Mouse (Mus musculus) gastrocnemius, postnatal 14 days (tissue): ENCODE results near the gene Amdhd2. TPM values are rescaled to one million over a fixed set of nuclear protein-coding genes. Genes with fewer than 3 reads are reported as not detected.
"Not testable (repeated sequence)": the region's sequence is repeated elsewhere in the genome, so short reads cannot be mapped to it uniquely, and the experiment has no call there.

Experiments
- DNase-seq: peaks from one replicate; pipeline ENCODE4 v3.0.0; 2021; ENCODE audit warnings: mixed read lengths
- intact Hi-C: fragments of 180-260 bp; cut with DNase I; formaldehyde crosslinking; loops from one replicate; pipeline ENCODE4 v1.15.1; 2025; ENCODE audit warnings: low total_unique reads
- total RNA-seq, 2 experiments: library from RNA; stranded (reverse); gene quantifications; 2 replicates each; pipeline ENCODE4 v1.2.3; 2021

Gene Amdhd2
- total RNA-seq, 2 experiments from 2014 or later = 9.5 to 13.5 TPM

DNA sequence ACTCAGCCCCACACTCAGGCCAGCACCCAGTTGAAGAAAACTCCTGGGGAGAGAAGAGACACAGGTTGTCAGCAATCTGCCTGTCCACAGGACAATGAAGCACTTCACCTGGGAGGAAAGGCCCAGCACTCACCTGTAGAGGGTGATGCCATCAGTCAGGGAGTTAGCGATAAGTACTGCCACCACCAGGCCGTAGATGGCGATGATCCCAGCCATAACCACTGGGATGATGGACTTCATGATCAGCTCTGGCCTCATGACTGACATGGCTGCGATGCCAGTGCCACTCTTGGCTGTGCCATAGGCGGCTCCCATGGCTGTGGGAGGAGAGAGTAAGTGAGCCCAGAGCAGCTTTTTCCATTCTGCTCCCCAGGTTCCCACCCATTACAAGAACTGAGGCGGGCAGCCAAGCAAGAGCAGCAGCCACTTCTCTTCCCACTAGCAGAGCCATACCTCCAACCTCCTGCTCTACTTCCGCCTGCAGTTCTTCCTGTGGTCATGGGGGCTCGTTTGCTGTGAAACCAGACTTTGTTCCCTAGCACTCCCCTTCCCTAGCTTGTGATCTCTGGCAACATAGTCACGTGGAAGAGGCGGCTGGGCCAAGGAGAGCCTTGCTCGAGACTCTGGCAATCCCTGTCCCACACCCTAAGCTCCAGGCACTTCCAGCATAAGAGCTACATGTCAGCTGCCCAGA, 1.1 kb upstream of the Amdhd2 start:
- intact Hi-C loops = no loop called here

DNA sequence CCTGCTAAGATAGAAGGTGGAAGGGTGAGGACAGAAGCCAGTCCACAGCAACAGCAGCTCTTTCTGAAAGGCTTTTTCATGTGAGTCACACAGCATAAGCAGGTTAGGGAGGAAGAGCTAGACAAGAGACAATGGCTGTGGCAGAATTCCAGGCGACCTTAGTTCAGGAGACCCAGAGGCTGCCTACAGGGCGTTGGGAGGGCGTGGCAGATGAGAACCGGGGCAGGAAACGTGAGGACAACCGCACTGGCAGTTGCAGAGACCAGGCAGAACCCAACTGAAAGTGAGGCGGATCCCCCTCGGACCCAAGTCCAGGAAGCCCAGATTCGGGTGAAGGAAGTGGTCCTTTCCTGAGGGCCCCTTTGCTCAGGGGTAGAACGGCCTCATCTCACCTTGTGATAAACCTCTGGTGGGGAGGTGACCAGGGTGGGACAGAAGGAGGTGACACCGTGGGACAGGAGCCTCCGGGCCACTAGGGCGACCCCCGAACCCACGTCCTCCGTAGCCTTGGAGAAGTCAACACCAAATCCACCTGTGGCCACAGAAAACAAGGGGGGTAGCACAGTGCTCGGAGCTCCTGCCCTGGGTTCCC, 886 bp downstream of the Amdhd2 start:
- intact Hi-C loops = no loop called here
- DNase-seq = no peak

More for the DNA sequence above, 1.1 kb upstream of the Amdhd2 start:
- DNase-seq = no peak

DNA sequence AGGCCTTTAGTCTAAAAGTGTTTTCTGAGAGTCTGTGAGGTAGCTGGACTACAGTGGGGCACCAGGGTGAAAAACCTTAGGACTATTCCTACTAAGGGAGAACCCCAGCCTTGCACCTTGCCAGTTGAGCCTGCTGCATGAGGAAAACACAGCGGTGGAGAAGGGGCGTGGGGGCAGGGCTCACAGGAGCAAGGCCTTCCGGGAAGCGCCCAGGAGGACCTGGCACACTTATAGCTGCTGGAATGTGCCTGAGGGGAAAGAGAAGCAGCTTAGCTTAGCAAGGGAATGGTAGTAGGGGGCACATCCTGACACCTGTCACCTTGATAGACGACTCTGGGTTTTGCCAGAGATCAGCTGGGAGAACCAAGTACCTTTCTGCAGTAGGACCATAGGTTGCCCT, 2.1 kb downstream of the Amdhd2 start:
- intact Hi-C loops = no loop called here
- DNase-seq = no peak

DNA sequence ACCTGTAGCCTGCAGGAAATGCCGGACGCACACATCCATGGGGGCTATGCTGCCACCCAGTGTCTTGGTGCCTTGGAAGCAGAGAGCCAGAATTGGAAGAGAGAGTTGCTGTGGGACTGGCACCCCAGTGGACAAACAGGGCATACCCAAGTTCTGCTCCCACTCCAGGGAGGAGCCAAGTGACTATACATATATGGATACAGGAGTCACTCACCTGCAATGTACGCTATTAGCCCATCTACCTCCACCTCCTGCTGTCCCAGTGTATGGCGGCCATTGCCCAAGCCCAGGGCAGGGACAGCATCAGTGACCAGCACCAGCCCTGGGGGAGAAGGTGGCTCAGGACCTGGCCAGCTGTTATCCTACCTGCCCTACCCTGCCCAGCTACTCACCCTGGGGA, 6.0 kb downstream of the Amdhd2 start:
- no peak for DNase-seq
- intact Hi-C loops = loop anchor here (5.0 kb wide), 1 partner anchor 230 kb away; no protein-coding TSS in a partner anchor

DNA sequence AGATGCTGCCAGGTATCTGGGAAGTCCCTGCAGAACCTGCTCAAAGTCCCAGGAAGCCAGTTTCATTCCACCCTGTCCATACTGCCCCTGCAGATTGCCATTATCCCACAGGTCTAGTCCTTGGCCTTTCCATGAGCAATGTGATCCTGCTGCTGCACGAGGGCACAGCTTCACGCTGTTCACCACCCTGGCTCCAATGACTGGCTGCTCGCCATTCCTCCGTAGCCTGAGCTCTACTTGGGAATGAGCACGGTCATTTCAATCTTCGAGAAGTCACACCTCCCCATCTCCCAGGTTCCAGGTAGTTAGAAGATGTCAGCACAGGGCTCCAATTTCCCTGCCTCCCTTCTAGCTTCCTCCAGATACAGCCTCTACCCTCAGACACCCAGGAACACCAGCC, 6.4 kb downstream of the Amdhd2 start:
- no peak for DNase-seq
- intact Hi-C loops = loop anchor here (5.0 kb wide), 1 partner anchor 230 kb away; no protein-coding TSS in a partner anchor

DNA sequence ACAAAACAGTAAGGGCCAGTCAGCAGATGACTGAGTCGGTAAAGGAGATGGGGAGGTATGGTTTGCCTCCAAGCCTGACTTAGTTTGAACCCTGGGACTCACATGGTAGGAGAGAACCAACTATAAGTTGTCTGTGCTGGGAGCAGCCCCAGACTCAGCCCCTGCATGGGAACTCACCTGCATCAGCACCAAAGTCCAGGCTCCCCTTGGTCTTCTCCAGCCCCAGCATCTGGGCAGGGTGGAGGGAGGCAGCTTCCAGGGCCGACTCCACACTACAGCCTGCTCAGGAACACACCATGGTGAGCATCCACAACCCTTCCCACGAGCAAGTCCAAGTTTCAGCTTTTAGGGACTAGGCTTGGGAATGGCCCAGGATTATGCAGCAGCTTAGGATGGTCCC, 7.2 kb downstream of the Amdhd2 start:
- no peak for DNase-seq
- intact Hi-C loops = loop anchor here (5.0 kb wide), 1 partner anchor 231 kb away; no protein-coding TSS in a partner anchor

DNA sequence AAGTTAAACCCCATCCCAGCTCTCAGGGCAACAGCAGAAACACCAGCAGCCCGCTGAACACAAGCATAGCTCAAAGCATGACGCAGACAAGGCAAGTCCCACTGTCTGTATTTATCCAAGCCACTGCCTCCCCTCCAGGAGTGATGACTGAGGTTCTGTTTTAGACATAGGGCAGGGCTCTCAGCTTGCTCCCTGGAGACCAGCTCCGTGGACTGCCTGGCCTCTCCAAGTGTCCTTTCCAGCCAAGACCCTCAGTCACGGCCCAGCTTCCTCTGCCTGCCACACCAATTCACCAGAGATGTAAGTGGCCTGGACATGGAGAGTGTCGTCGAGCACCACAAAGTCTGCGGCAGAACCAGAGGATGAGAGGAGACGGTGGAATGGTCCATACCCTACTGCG, 7.8 kb downstream of the Amdhd2 start:
- intact Hi-C loops = loop anchor here (5.0 kb wide), 1 partner anchor 232 kb away; no protein-coding TSS in a partner anchor

DNA sequence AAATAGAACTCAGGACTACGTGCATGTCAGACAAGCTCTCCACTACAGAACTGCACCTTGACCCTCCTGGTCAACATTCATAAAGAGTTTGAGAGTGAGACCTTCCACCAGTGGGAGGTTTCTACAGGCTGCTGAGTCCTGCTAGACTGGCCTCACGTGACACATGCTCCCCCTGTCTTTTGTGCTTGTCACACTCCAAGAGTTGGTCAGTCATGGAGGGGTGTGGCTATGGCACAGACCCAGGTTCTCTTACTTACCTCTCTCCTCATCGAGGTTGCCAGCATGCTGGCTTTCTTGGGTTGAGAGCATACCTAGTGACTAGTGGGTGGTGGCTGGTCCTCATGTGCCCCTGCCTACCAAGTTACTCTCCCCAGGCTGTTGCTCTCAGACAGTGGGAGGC, 9.1 kb downstream of the Amdhd2 start:
- intact Hi-C loops = no loop called here
- DNase-seq = no peak

More for the DNA sequence above, 7.8 kb downstream of the Amdhd2 start:
- no peak for DNase-seq

DNA sequence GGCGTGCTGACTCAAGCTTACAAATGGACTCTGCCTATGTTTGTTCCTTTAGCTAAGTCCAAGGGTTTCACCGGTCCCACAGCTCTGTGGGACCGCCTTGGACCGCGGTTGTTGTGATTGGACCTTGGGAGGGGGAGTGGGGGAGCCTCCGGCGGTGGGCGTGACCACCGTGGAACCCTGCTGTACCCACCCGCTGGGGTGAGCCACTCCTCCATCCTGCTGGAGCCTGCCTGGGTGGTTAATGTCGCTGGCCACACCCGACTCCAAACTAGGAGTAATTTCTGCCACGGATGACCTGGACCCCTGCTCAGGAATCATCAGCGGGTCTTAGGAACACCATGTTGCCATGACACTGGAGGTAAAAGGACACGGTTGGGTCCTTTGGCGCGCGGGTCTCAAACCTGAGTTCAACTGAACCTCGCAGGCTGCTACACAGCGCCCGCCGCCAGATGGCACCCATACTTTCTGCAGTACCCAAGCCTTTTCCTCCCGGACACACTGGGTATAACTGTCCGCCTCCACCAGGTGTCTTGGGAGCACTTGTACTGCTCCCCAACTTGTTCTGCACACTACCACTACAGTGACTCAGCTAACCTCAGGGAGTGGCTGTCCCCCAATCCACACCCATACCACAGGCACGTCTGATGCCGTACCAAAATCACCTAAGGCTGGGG, 11.5 kb downstream of the Amdhd2 start:
- DNase-seq = peak; percentile 77
- intact Hi-C loops = no loop called here

DNA sequence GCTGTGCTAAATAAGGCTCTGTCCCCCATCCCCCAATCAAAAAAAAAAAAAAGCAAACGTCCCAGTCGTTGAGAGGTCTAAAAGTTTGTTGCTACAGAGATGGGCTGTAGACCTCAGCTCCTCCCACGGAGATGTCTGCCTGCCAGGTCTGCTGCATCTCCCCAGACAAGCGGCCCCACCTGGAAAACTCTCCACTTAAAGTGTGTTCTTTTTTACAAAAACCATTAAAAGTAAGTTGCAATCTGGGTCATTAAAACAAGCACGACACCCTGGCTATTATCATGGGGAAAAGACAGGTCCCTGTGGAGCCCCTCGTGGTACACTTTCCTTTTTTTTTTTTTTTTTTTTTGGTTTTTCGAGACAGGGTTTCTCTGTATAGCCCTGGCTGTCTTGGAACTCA, 12.2 kb downstream of the Amdhd2 start:
- intact Hi-C loops = no loop called here
- no peak for DNase-seq

DNA sequence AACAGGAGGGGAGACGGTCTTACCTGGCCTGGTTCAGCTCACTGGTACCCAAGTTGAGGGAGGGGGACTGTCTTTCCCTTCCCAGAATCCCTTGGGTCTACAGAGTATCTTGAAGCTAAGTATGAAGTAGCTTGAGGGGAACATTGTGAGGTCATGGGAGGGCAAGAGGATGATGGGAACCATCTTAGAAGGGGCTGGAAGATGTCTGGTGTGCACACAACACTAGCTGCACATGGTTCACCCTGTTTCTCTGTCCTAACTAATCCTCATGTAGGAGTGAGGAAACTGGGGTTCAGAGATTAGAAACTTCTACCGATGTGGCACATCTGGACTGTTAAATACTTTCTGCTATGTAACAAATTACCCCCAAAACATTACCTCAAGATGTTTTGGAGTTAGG, 12.7 kb downstream of the Amdhd2 start, which contains the start of gene Pdpk1:
Pdpk1 (minus strand) TSS at position 101 of the 400 bp plus-strand sequence.
- intact Hi-C loops = no loop called here
- DNase-seq = no peak

DNA sequence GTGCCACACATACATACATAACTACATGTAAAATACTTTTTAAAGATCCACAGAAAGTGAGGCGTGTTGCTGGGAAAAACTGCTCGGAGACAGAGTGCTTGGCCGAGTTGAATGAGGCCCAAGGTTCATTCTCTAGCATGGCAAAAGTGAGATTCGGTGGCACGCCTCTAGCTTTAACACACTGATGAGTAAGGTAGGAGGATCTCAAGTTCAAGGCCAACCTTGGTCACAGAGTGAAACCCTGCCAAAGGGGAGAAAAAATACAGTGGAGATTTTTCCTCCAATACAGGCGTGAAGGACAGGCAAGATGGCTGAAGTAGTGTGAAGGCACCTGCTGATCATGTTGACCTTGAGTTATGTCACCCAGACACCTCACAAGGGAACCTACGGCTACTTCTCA, 14.1 kb downstream of the Amdhd2 start:
- intact Hi-C loops = no loop called here

DNA sequence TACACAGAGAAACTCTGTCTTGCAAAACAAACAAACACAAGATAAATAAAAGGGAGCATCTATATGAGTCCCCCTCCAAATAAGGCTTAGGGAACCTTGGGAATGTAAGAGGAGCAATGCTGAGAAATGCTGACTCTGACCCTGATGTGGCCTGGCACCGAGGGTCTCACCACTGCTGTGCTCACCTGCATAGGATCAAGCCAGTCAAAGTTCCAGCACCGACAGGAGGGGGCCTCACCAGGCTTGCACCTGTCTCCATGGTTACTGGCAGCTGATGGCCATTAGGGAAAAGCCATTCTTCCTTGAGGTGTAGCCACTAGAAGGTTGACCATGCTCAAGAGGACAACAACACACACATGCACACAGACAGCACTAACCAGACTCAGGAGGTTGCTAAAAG, 20.7 kb downstream of the Amdhd2 start:
- no peak for DNase-seq
- intact Hi-C loops = no loop called here

More for the DNA sequence above, 14.1 kb downstream of the Amdhd2 start:
- no peak for DNase-seq

DNA sequence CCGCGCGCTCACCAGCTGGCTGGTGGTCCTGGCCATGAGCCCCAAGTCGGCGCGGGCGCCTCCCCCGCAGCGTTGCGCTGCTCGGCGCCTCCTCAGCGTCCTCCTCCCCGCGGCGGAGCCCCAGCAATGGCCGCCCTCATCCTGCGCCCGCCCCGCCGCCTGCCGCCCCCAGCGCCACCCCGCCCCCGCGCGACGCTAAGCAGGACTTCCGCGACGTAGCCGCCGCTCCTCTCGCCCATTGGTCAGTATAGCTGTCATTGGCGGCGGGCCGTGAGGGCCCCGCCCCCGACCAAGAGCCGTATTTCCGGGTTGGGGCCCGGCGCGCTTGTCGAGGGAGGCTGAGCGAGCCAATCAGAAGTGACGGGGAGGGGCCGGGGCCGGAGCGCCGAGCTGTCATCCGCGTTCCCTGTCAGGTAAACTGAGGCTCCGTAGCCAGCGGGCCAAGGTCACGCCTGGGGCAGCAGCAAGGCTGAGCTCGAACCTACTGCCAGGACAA, 22.1 kb downstream of the Amdhd2 start:
- peak; percentile 98 for DNase-seq
- intact Hi-C loops = no loop called here

DNA sequence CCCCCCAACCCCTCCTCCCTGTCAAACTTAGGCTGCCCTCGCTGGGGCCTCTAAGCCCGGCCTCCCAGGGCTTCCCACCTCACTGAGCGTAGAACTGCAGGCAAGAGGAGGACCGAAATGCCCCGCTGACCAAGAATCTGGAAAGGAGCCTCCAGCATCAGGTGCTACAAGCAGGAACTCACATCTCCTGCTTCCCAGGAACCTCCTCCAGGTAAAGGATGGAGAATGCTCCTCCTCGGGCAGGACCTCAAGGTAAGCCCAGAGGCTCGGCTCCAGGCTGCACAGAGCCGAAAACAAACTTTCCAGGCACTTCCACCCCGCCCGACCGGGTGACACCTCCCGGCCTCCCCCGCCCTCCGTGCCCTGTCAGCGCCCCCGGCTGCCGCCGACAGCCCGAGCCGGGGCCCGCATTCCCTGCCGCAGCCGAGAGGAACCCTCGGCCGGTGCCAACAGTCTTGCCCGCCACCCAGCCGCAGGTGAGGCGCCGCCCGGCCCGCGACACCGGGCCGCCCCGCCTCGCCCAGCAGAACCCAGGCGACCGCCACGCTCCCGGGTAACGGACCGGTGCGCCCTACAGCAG, 22.6 kb downstream of the Amdhd2 start:
- intact Hi-C loops = no loop called here
- DNase-seq = peak; percentile 24

DNA sequence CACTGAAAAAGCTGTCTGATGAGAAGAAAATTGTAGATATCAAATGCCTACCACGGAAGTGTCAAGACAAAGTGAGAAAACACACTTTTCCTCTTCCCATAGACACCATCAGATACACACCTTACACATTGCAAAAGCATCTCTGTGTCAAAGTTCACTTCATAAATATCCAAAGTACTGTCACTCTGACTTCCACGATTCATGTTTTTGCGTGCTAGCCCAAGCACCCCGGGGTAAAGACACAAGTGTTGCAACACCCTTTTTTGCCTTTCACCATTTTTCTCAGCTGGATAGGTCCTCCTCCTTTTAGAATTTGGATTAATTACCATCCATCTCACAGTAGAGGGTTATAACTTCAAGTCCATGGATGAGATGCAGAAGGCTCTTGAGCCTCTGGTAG, 23.6 kb downstream of the Amdhd2 start:
- intact Hi-C loops = no loop called here
- DNase-seq = no peak

DNA sequence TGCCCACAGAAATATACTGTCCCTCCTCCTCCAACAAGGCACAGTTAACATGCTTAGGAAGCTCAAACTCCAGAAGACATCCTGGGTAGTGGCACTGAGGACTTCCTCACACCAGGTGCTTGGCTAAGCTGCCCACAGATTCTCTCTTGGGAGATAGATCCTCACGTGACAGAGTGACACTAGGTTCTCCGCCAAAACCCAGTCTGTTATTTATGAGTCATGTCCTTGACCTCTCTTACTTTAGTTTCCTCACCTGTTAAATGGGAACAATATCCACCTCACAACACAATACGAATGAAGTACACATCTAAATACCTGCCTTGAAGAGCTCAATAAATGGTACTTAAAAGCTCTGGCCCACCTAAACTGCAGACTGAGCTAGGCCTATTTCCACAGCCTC, 24.3 kb downstream of the Amdhd2 start:
- intact Hi-C loops = no loop called here
- DNase-seq = no peak

DNA sequence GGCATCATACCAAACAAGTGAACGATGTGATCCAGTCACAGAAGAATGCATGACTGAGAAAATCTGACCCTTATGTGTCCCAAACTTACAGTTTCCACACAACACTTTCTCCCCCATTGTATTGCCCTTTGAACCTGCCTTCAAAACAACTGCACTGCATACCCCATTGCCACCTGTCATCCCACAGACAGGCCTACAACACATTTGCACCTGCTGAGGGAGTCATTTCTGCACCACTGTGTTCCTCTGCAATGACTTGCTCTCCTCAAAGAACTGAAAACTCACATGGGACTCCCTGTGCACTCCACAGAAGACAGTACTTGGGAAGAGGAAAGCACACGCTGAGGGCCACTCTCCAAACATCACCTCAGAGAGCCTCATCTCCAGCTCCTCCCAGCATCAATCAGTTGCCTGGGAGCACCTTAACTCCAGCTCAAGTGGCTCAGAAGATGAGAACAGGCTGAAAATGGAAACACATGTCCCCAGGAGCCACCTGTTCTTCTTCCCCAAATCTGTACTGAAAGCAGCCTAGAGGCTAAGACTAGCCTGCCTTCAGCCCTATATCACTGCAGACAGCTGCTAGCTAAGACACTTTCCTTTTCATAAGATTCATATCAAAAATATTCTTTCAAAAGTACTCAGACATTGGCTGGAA, 26.2 kb downstream of the Amdhd2 start:
- DNase-seq = no peak
- intact Hi-C loops = no loop called here

DNA sequence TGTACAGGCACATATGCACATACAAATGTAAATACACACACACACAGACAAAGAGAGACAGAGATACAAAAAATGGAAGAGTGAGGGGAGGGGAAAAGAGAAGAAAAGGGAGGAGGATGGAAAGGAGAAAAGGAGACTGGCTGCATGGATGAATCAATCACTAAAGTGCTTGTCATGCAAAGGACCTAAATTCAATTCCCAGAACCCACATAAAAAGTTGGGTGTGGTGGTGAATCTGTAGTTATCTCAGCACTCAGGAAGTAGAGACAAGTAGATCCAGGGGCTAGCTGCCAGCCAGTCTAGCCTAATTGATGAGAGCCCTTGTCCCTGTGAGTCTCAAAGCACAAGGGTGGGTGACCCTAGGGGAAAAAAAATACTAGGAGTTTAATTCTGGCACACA, 29.5 kb downstream of the Amdhd2 start:
- intact Hi-C loops = no loop called here
- peak; percentile 29 for DNase-seq

DNA sequence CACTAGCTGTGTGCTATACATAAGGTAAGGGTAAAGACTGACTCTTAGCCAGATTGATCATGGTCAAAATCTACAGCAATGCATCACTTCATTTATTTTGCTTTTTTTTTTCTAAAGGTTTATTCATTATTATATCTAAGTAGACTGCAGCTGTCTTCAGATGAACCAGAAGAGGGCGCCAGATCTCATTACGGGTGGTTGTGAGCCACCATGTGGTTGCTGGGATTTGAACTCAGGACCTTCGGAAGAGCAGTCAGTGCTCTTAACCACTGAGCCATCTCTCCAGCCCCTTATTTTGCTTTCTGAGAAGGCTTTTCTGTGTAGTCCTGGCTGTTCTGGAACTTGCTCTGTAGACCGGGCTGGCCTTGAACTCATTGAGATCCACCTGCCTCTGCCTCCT, 30.6 kb downstream of the Amdhd2 start:
- DNase-seq, intact Hi-C loops: not testable (repeated sequence)
